Mouse (Mus musculus) liver, embryonic 12.5 days (tissue): ENCODE measurements around the gene Sgpp1. TPM values are rescaled to one million over a fixed set of nuclear protein-coding genes. Genes with fewer than 3 reads are reported as not detected.
A peak's percentile ranks its signal among the peaks of the same experiment; 100 is the strongest.
"Not testable (repeated sequence)": the region's sequence is repeated elsewhere in the genome, so short reads cannot be mapped to it uniquely, and the experiment has no call there.

Experiments used
- ATAC-seq: fragments of 200-750 bp; cut with Nextera tagmentation; 2 replicates; pipeline ENCODE4 v1.8.0; 2017; ENCODE audit warnings: moderate number of reproducible peaks, mild to moderate bottlenecking, moderate library complexity
- H3K27ac ChIP-seq: fragments of 300-500 bp; sonication (generic); 2 replicates; pipeline ENCODE4 v1.5.1; 2016; ENCODE audit warnings: mild to moderate bottlenecking
- H3K27me3 ChIP-seq: fragments of 300-500 bp; sonication (generic); replicated peaks from 2 replicates; pipeline ENCODE4 v1.6.1; 2016; ENCODE audit warnings: mild to moderate bottlenecking, moderate library complexity
- H3K36me3 ChIP-seq: fragments of 300-500 bp; sonication (generic); 2 replicates; pipeline ENCODE4 v1.6.1; 2016; ENCODE audit warnings: mild to moderate bottlenecking, moderate library complexity
- H3K4me1 ChIP-seq: fragments of 300-500 bp; sonication (generic); 2 replicates; pipeline ENCODE4 v1.6.1; 2016
- H3K4me2 ChIP-seq: fragments of 300-500 bp; sonication (generic); 2 replicates; pipeline ENCODE4 v1.6.1; 2016; ENCODE audit warnings: mild to moderate bottlenecking, moderate library complexity
- H3K4me3 ChIP-seq: fragments of 300-500 bp; sonication (generic); 2 replicates; pipeline ENCODE4 v1.5.1; 2016; ENCODE audit warnings: mild to moderate bottlenecking, moderate library complexity
- H3K9ac ChIP-seq: fragments of 300-500 bp; sonication (generic); 2 replicates; pipeline ENCODE4 v1.6.1; 2016; ENCODE audit warnings: mild to moderate bottlenecking, moderate library complexity
- H3K9me3 ChIP-seq: fragments of 300-500 bp; sonication (generic); replicated peaks from 2 replicates; pipeline ENCODE4 v1.6.1; 2016; ENCODE audit warnings: mild to moderate bottlenecking, moderate library complexity
- WGBS: fragments of 180-500 bp; shearing (Covaris S2); methylation state at CpG from one replicate; pipeline ENCODE4 v1.1.7; 2016; ENCODE audit not compliant: insufficient replicate concordance; 5-methylcytosine and 5-hydroxymethylcytosine counted together
- polyA plus RNA-seq: library from polyadenylated mRNA; unstranded; fragments of >200 nt; fragmentation: Nextera tagmentation; extraction: Ambion mirVana; gene quantifications from 2 replicates; pipeline ENCODE4 v1.2.1, GENCODE M21; 2016

Sgpp1 gene
- polyA plus RNA-seq, 1 experiment from 2014 or later, result 22.3 TPM

GRCm38 (mm10) chr12:75730458-75730857, 5.1 kb downstream of the Sgpp1 start:
- peaks cover 51% of the 10 kb centered on the region for H3K4me1 ChIP-seq
- WGBS, result 71% methylated on average over 4 of the region's 4 CpGs
- no peak overlapping the region for H3K4me2 ChIP-seq
- H3K36me3 ChIP-seq, result peaks cover 12% of the 10 kb centered on the region
- H3K27ac ChIP-seq, result no peak overlapping the region
- no peak overlapping the region for H3K9ac ChIP-seq
- no peak overlapping the region for H3K4me3 ChIP-seq
- H3K9me3 ChIP-seq, result no peaks in the 10 kb centered on the region
- no peaks in the 10 kb centered on the region for H3K27me3 ChIP-seq
- no peak for ATAC-seq

GRCm38 (mm10) chr12:75729876-75730275, 5.7 kb downstream of the Sgpp1 start:
- peaks cover 57% of the 10 kb centered on the region for H3K4me1 ChIP-seq
- no peak for ATAC-seq
- H3K27me3 ChIP-seq, result no peaks in the 10 kb centered on the region
- H3K4me2 ChIP-seq, result no peak overlapping the region
- H3K4me3 ChIP-seq, result no peak overlapping the region
- H3K9me3 ChIP-seq, result no peaks in the 10 kb centered on the region
- WGBS, result 48% methylated on average over 1 of the region's 1 CpGs
- H3K9ac ChIP-seq, result no peak overlapping the region
- H3K27ac ChIP-seq, result no peak overlapping the region
- peaks cover 12% of the 10 kb centered on the region for H3K36me3 ChIP-seq

GRCm38 (mm10) chr12:75727333-75728125, 8.0 kb downstream of the Sgpp1 start:
- Histone ChIP-seq H3K27me3 (no peaks in the 10 kb centered on the region), H3K4me1 (peaks cover 63% of the 10 kb centered on the region), H3K27ac (no peak overlapping the region; the same call in 1 of the 2 replicates), H3K36me3 (peaks cover 12% of the 10 kb centered on the region), H3K9ac (no peak overlapping the region), H3K4me2 (peak overlapping the region; percentile 31), H3K9me3 (no peaks in the 10 kb centered on the region), H3K4me3 (no peak overlapping the region)
- no peak for ATAC-seq
- WGBS, result 79% methylated on average over 15 of the region's 15 CpGs

GRCm38 (mm10) chr12:75726349-75726861, 9.1 kb downstream of the Sgpp1 start:
- Histone ChIP-seq H3K27me3 (no peaks in the 10 kb centered on the region), H3K9ac (no peak overlapping the region), H3K9me3 (no peaks in the 10 kb centered on the region), H3K36me3 (peaks cover 15% of the 10 kb centered on the region), H3K4me2 (no peak overlapping the region), H3K4me3 (no peak overlapping the region), H3K4me1 (peaks cover 55% of the 10 kb centered on the region), H3K27ac (no peak overlapping the region)
- WGBS, result 71% methylated on average over 8 of the region's 8 CpGs
- ATAC-seq, result no peak

GRCm38 (mm10) chr12:75724621-75725324, 10.8 kb downstream of the Sgpp1 start:
- peak overlapping the region; percentile 62 for H3K4me2 ChIP-seq

GRCm38 (mm10) chr12:75723839-75724463, 11.6 kb downstream of the Sgpp1 start:
- Histone ChIP-seq H3K36me3 (peaks cover 32% of the 10 kb centered on the region), H3K9ac (peak overlapping the region; percentile 47; the same call in 1 of the 2 replicates), H3K4me3 (peak overlapping the region; percentile 28), H3K4me1 (peaks cover 43% of the 10 kb centered on the region), H3K27me3 (no peaks in the 10 kb centered on the region), H3K27ac (peak overlapping the region; percentile 82), H3K4me2 (peak overlapping the region; percentile 62), H3K9me3 (no peaks in the 10 kb centered on the region)
- ATAC-seq, result peak; percentile 83
- WGBS, result 37% methylated on average over 11 of the region's 11 CpGs

More at GRCm38 (mm10) chr12:75724621-75725324, 10.8 kb downstream of the Sgpp1 start:
- peak; percentile 79 for ATAC-seq
- no peak overlapping the region for H3K9ac ChIP-seq
- H3K27me3 ChIP-seq, result no peaks in the 10 kb centered on the region
- WGBS, result 59% methylated on average over 14 of the region's 14 CpGs
- H3K4me3 ChIP-seq, result peak overlapping the region; percentile 28; the same call in 1 of the 2 replicates
- H3K27ac ChIP-seq, result peak overlapping the region; percentile 82
- no peaks in the 10 kb centered on the region for H3K9me3 ChIP-seq
- H3K4me1 ChIP-seq, result peaks cover 43% of the 10 kb centered on the region
- peaks cover 26% of the 10 kb centered on the region for H3K36me3 ChIP-seq

- Histone ChIP-seq H3K27me3 (no peaks in the 10 kb centered on the region), H3K4me3 (no peak overlapping the region), H3K9me3 (no peaks in the 10 kb centered on the region), H3K27ac (no peak overlapping the region), H3K4me1 (peaks cover 37% of the 10 kb centered on the region), H3K4me2 (no peak overlapping the region), H3K9ac (no peak overlapping the region), H3K36me3 (peaks cover 25% of the 10 kb centered on the region)
- WGBS, result 25% methylated on average over 4 of the region's 4 CpGs
- no peak for ATAC-seq
These were observed 13.6 kb downstream of the Sgpp1 start for GRCm38 (mm10) chr12:75721941-75722340.

GRCm38 (mm10) chr12:75721006-75721405, 14.5 kb downstream of the Sgpp1 start:
- Histone ChIP-seq H3K27me3 (no peaks in the 10 kb centered on the region), H3K4me1 (peaks cover 33% of the 10 kb centered on the region), H3K27ac (no peak overlapping the region), H3K4me3 (no peak overlapping the region), H3K36me3 (peaks cover 31% of the 10 kb centered on the region), H3K9ac (no peak overlapping the region), H3K9me3 (no peaks in the 10 kb centered on the region), H3K4me2 (no peak overlapping the region)
- no peak for ATAC-seq
- WGBS, result 74% methylated on average over 9 of the region's 9 CpGs

GRCm38 (mm10) chr12:75713596-75713995, 21.9 kb downstream of the Sgpp1 start:
- no peak overlapping the region for H3K9ac ChIP-seq
- H3K27me3 ChIP-seq, result no peaks in the 10 kb centered on the region
- H3K4me3 ChIP-seq, result no peak overlapping the region
- no peaks in the 10 kb centered on the region for H3K9me3 ChIP-seq
- H3K27ac ChIP-seq, result no peak overlapping the region
- no peak overlapping the region for H3K4me2 ChIP-seq
- H3K36me3 ChIP-seq, result peaks cover 22% of the 10 kb centered on the region
- H3K4me1 ChIP-seq, result peaks cover 6% of the 10 kb centered on the region
- 75% methylated on average over 9 of the region's 9 CpGs for WGBS
- no peak for ATAC-seq

GRCm38 (mm10) chr12:75712905-75713304, 22.6 kb downstream of the Sgpp1 start:
- H3K4me3 ChIP-seq, H3K27ac ChIP-seq, H3K9me3 ChIP-seq, H3K9ac ChIP-seq, H3K27me3 ChIP-seq, H3K4me2 ChIP-seq, H3K4me1 ChIP-seq, ATAC-seq: not testable (repeated sequence)
- H3K36me3 ChIP-seq, result peaks cover 22% of the 10 kb centered on the region
- 66% methylated on average over 7 of the region's 7 CpGs for WGBS

GRCm38 (mm10) chr12:75710596-75711376, 24.7 kb downstream of the Sgpp1 start:
- peaks cover 6% of the 10 kb centered on the region for H3K4me1 ChIP-seq
- no peak overlapping the region for H3K9ac ChIP-seq
- no peaks in the 10 kb centered on the region for H3K9me3 ChIP-seq
- H3K4me3 ChIP-seq, result no peak overlapping the region
- no peak overlapping the region for H3K27ac ChIP-seq
- H3K27me3 ChIP-seq, result no peaks in the 10 kb centered on the region
- no peak for ATAC-seq
- H3K36me3 ChIP-seq, result peaks cover 13% of the 10 kb centered on the region
- WGBS, result 84% methylated on average over 9 of the region's 9 CpGs
- no peak overlapping the region for H3K4me2 ChIP-seq
